Mouse (Mus musculus) hindbrain, embryonic 13.5 days (tissue): Measurements from ENCODE around the gene Tex2. TPM values are rescaled to one million over a fixed set of nuclear protein-coding genes. Genes with fewer than 3 reads are reported as not detected.

ENCODE experiments used
- ATAC-seq: fragments of 200-750 bp; cut with Nextera tagmentation; 2 replicates; pipeline ENCODE4 v1.8.0; 2017; ENCODE audit warnings: moderate TSS enrichment; ENCODE audit not compliant: low FRiP score
- H3K27ac ChIP-seq: fragments of 300-500 bp; sonication (generic); 2 replicates; pipeline ENCODE4 v1.5.1; 2015; ENCODE audit warnings: inconsistent platforms, mild to moderate bottlenecking, moderate library complexity
- H3K27me3 ChIP-seq: fragments of 300-500 bp; sonication (generic); 2 replicates; pipeline ENCODE4 v1.6.1; 2015; ENCODE audit warnings: mild to moderate bottlenecking, inconsistent platforms
- H3K36me3 ChIP-seq: fragments of 300-500 bp; sonication (generic); 2 replicates; pipeline ENCODE4 v1.6.1; 2015; ENCODE audit warnings: mild to moderate bottlenecking, inconsistent platforms
- H3K4me1 ChIP-seq: fragments of 300-500 bp; sonication (generic); replicated peaks from 2 replicates; pipeline ENCODE4 v1.6.1; 2015; ENCODE audit warnings: inconsistent platforms
- H3K4me2 ChIP-seq: fragments of 300-500 bp; sonication (generic); 2 replicates; pipeline ENCODE4 v1.6.1; 2015; ENCODE audit warnings: inconsistent platforms, mild to moderate bottlenecking, moderate library complexity
- H3K4me3 ChIP-seq: fragments of 300-500 bp; sonication (generic); 2 replicates; pipeline ENCODE4 v1.5.1; 2015; ENCODE audit warnings: mild to moderate bottlenecking, inconsistent platforms
- H3K9ac ChIP-seq: fragments of 300-500 bp; sonication (generic); 2 replicates; pipeline ENCODE4 v1.6.1; 2015; ENCODE audit warnings: mild to moderate bottlenecking, inconsistent platforms
- H3K9me3 ChIP-seq: fragments of 300-500 bp; sonication (generic); 2 replicates; pipeline ENCODE4 v1.6.1; 2016; ENCODE audit warnings: inconsistent platforms
- WGBS: fragments of 180-500 bp; shearing (Covaris S2); methylation state at CpG from one replicate; pipeline ENCODE4 v1.1.7; 2015; 5-methylcytosine and 5-hydroxymethylcytosine counted together
- polyA plus RNA-seq: library from polyadenylated mRNA; unstranded; fragments of >200 nt; fragmentation: Nextera tagmentation; extraction: Ambion mirVana; gene quantifications from 2 replicates; pipeline ENCODE4 v1.2.1, GENCODE M21; 2015

Gene Tex2
- polyA plus RNA-seq, 1 experiment from 2014 or later = 21.7 TPM

GRCm38 (mm10) chr11:106555805-106556615 lies 57.2 kb downstream of the Tex2 start:
- Histone ChIP-seq H3K36me3 (no peaks in the 10 kb centered on the region; the same call in 1 of the 2 replicates), H3K9me3 (no peaks in the 10 kb centered on the region), H3K4me2 (no peak overlapping the region), H3K4me3 (no peak overlapping the region), H3K27ac (0 out of 2 replicates have a peak overlapping the region, but pooled peaks have one; percentile 12), H3K4me1 (peaks cover 23% of the 10 kb centered on the region; the same call in 1 of the 2 replicates), H3K9ac (no peak overlapping the region), H3K27me3 (no peaks in the 10 kb centered on the region)
- WGBS = 56% methylated on average over 10 of the region's 10 CpGs
- ATAC-seq = no peak

GRCm38 (mm10) chr11:106550398-106550797 lies 62.8 kb downstream of the Tex2 start:
- 98% methylated on average over 4 of the region's 4 CpGs for WGBS
- no peak overlapping the region for H3K4me3 ChIP-seq

GRCm38 (mm10) chr11:106546081-106546480 lies 67.1 kb downstream of the Tex2 start:
- Histone ChIP-seq H3K4me3 (no peak overlapping the region), H3K27ac (no peak overlapping the region), H3K36me3 (peaks cover 42% of the 10 kb centered on the region), H3K4me1 (peaks cover 12% of the 10 kb centered on the region), H3K9me3 (no peaks in the 10 kb centered on the region), H3K27me3 (no peaks in the 10 kb centered on the region), H3K4me2 (no peak overlapping the region), H3K9ac (no peak overlapping the region)
- ATAC-seq = no peak
- 94% methylated on average over 4 of the region's 4 CpGs for WGBS

More at GRCm38 (mm10) chr11:106550398-106550797, 62.8 kb downstream of the Tex2 start:
- no peak overlapping the region for H3K9ac ChIP-seq
- ATAC-seq = no peak
- H3K27ac ChIP-seq = no peak overlapping the region
- no peaks in the 10 kb centered on the region for H3K27me3 ChIP-seq
- 0 out of 2 replicates have a peak, but pooled peaks cover 7% of the 10 kb centered on the region for H3K4me1 ChIP-seq
- H3K9me3 ChIP-seq = no peaks in the 10 kb centered on the region
- peaks cover 19% of the 10 kb centered on the region for H3K36me3 ChIP-seq
- H3K4me2 ChIP-seq = no peak overlapping the region

GRCm38 (mm10) chr11:106544916-106545315 lies 68.3 kb downstream of the Tex2 start:
- no peak for ATAC-seq
- peaks cover 42% of the 10 kb centered on the region for H3K36me3 ChIP-seq
- WGBS = 92% methylated on average over 9 of the region's 9 CpGs

GRCm38 (mm10) chr11:106544133-106544532 lies 69.1 kb downstream of the Tex2 start:
- Histone ChIP-seq H3K4me2 (no peak overlapping the region), H3K9me3 (no peaks in the 10 kb centered on the region), H3K9ac (peak overlapping the region; percentile 46; the same call in 1 of the 2 replicates), H3K27me3 (no peaks in the 10 kb centered on the region), H3K4me3 (no peak overlapping the region), H3K36me3 (peaks cover 44% of the 10 kb centered on the region), H3K4me1 (peaks cover 12% of the 10 kb centered on the region), H3K27ac (peak overlapping the region; percentile 69)
- ATAC-seq = no peak
- WGBS = 82% methylated on average over 11 of the region's 11 CpGs

More at GRCm38 (mm10) chr11:106544916-106545315, 68.3 kb downstream of the Tex2 start:
- Histone ChIP-seq H3K9me3 (no peaks in the 10 kb centered on the region), H3K4me1 (peaks cover 12% of the 10 kb centered on the region), H3K9ac (no peak overlapping the region), H3K4me3 (no peak overlapping the region), H3K27ac (peak overlapping the region; percentile 40; the same call in 1 of the 2 replicates), H3K27me3 (no peaks in the 10 kb centered on the region), H3K4me2 (no peak overlapping the region)

- H3K27me3 ChIP-seq = no peaks in the 10 kb centered on the region
- H3K4me2 ChIP-seq = no peak overlapping the region
- ATAC-seq = no peak
- no peak overlapping the region for H3K4me3 ChIP-seq
- no peak overlapping the region for H3K27ac ChIP-seq
- H3K9me3 ChIP-seq = no peaks in the 10 kb centered on the region
- 84% methylated on average over 13 of the region's 13 CpGs for WGBS
- H3K36me3 ChIP-seq = peaks cover 41% of the 10 kb centered on the region
- no peak overlapping the region for H3K9ac ChIP-seq
- H3K4me1 ChIP-seq = peaks cover 12% of the 10 kb centered on the region
These were observed 70.2 kb downstream of the Tex2 start for GRCm38 (mm10) chr11:106543006-106543405.

- no peak overlapping the region for H3K9ac ChIP-seq
- no peak overlapping the region for H3K4me3 ChIP-seq
- H3K9me3 ChIP-seq = no peaks in the 10 kb centered on the region
- H3K27me3 ChIP-seq = no peaks in the 10 kb centered on the region
- ATAC-seq = no peak
- no peak overlapping the region for H3K27ac ChIP-seq
- peaks cover 12% of the 10 kb centered on the region for H3K4me1 ChIP-seq
- no peak overlapping the region for H3K4me2 ChIP-seq
- peaks cover 40% of the 10 kb centered on the region for H3K36me3 ChIP-seq
These were observed 70.8 kb downstream of the Tex2 start for GRCm38 (mm10) chr11:106542385-106542784.

GRCm38 (mm10) chr11:106540506-106541268 lies 72.5 kb downstream of the Tex2 start:
- H3K9ac ChIP-seq = no peak overlapping the region
- no peak overlapping the region for H3K4me2 ChIP-seq
- peaks cover 19% of the 10 kb centered on the region for H3K4me1 ChIP-seq
- peaks cover 30% of the 10 kb centered on the region for H3K36me3 ChIP-seq
- no peak overlapping the region for H3K4me3 ChIP-seq
- no peak overlapping the region for H3K27ac ChIP-seq
- 82% methylated on average over 13 of the region's 13 CpGs for WGBS
- H3K9me3 ChIP-seq = no peaks in the 10 kb centered on the region
- H3K27me3 ChIP-seq = no peaks in the 10 kb centered on the region
- no peak for ATAC-seq

GRCm38 (mm10) chr11:106536253-106536912 lies 76.8 kb downstream of the Tex2 start:
- Histone ChIP-seq H3K9me3 (no peaks in the 10 kb centered on the region), H3K4me2 (no peak overlapping the region), H3K27ac (peak overlapping the region; percentile 53), H3K9ac (no peak overlapping the region), H3K4me1 (peaks cover 7% of the 10 kb centered on the region; the same call in 1 of the 2 replicates), H3K36me3 (peaks cover 22% of the 10 kb centered on the region), H3K4me3 (no peak overlapping the region), H3K27me3 (no peaks in the 10 kb centered on the region)
- WGBS = 56% methylated on average over 11 of the region's 11 CpGs
- ATAC-seq = no peak

- Histone ChIP-seq H3K4me1 (peaks cover 7% of the 10 kb centered on the region; the same call in 1 of the 2 replicates), H3K27ac (peak overlapping the region; percentile 53), H3K36me3 (peaks cover 22% of the 10 kb centered on the region), H3K4me2 (no peak overlapping the region), H3K27me3 (no peaks in the 10 kb centered on the region), H3K9me3 (no peaks in the 10 kb centered on the region), H3K4me3 (no peak overlapping the region), H3K9ac (no peak overlapping the region)
- ATAC-seq = no peak
- WGBS = 88% methylated on average over 9 of the region's 9 CpGs
These were observed 77.5 kb downstream of the Tex2 start for GRCm38 (mm10) chr11:106535660-106536252.

- Histone ChIP-seq H3K4me2 (no peak overlapping the region), H3K36me3 (peaks cover 22% of the 10 kb centered on the region), H3K27ac (no peak overlapping the region), H3K9me3 (no peaks in the 10 kb centered on the region), H3K27me3 (no peaks in the 10 kb centered on the region), H3K4me3 (no peak overlapping the region), H3K9ac (no peak overlapping the region), H3K4me1 (peaks cover 11% of the 10 kb centered on the region)
- 56% methylated on average over 9 of the region's 9 CpGs for WGBS
- ATAC-seq = no peak
These were observed 80.9 kb downstream of the Tex2 start for GRCm38 (mm10) chr11:106532248-106532790.
